Comparison of ENCODE assay signal across 11 mouse cellular contexts in the genomic region with DNA sequence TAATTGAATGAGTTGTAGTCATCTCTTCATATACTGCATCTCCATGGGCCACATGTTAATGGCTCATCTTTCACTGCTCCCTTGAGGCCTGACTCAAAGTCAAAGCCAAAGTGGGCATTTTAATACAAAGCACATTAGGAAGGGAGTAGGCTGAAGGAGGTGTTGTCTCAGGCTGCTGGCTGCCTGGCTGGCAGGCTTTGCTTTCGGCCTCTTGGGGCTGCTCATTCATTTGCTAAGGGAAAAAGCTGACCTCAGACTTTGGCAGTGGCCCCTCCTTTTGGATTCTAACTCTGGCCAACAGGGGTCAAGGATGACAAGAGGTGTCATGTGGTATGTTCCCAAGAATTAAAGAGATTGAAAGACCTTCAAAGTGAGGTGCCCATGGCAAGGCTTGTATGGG.
A peak's percentile ranks its signal among the peaks of the same experiment; 100 is the strongest.
DNase-seq lines count a peak whose midpoint lies in the region; ATAC-seq lines count a peak whose summit lies in the region.
"Had no signal": no experiment of that assay in that cellular context is flagged by ENCODE, and none has a peak within 500 bp of the region (broad histone marks: within the 10 kb centered on the region; RNA-seq: fewer than 3 reads in every experiment).

No protein-coding gene starts in this region.

- H3K9me3 ChIP-seq in kidney, embryonic 16.5 days (ENCODE audit: low read length), result no peaks in the 10 kb centered on the region
- no peaks in the 10 kb centered on the region for H3K9me3 ChIP-seq in limb, embryonic 11.5 days (ENCODE audit: control insufficient read depth, low read length)
- H3K9me3 ChIP-seq in hindbrain, embryonic 14.5 days (ENCODE audit: control insufficient read depth, low read length), result no peaks in the 10 kb centered on the region
- H3K9me3 ChIP-seq: heart, embryonic 13.5 days; liver, embryonic 15.5 days had no signal

- ATAC-seq in kidney, embryonic 16.5 days (ENCODE audit: low FRiP score, low TSS enrichment), result no peak
- ATAC-seq in limb, embryonic 11.5 days (ENCODE audit: insufficient number of reproducible peaks, low FRiP score, low TSS enrichment, low read depth), result no peak
- ATAC-seq in hindbrain, embryonic 14.5 days (ENCODE audit: low FRiP score), result no peak

- no peak overlapping the region for H3K4me2 ChIP-seq in kidney, embryonic 16.5 days (replicated peaks; ENCODE audit: low read depth, low read length)
- no peak overlapping the region for H3K4me2 ChIP-seq in limb, embryonic 11.5 days (ENCODE audit: low read depth, severe bottlenecking)
- no peak overlapping the region for H3K4me2 ChIP-seq in hindbrain, embryonic 14.5 days (replicated peaks)
- H3K4me2 ChIP-seq: heart, embryonic 13.5 days; liver, embryonic 15.5 days had no signal

- H3K27me3 ChIP-seq in kidney, embryonic 16.5 days (ENCODE audit: insufficient read depth, low read length), result no peaks in the 10 kb centered on the region; the same call in 1 of the 2 replicates
- no peaks in the 10 kb centered on the region for H3K27me3 ChIP-seq in limb, embryonic 11.5 days (ENCODE audit: control insufficient read depth, insufficient read depth, low read length)
- H3K27me3 ChIP-seq in hindbrain, embryonic 14.5 days (ENCODE audit: control insufficient read depth, insufficient read depth, low read length), result no peaks in the 10 kb centered on the region
- H3K27me3 ChIP-seq: heart, embryonic 13.5 days; liver, embryonic 15.5 days had no signal

- H3K9ac ChIP-seq in kidney, embryonic 16.5 days (replicated peaks; ENCODE audit: low read length), result no peak overlapping the region
- no peak overlapping the region for H3K9ac ChIP-seq in limb, embryonic 11.5 days (ENCODE audit: low read length)
- no peak overlapping the region for H3K9ac ChIP-seq in hindbrain, embryonic 14.5 days
- H3K9ac ChIP-seq: heart, embryonic 13.5 days; liver, embryonic 15.5 days had no signal

- WGBS in kidney, embryonic 16.5 days, result 47% methylated on average over 1 of the region's 1 CpGs
- 17% methylated on average over 1 of the region's 1 CpGs for WGBS in limb, embryonic 11.5 days
- 39% methylated on average over 1 of the region's 1 CpGs for whole genome bisulfite sequencing in hindbrain, embryonic 14.5 days

- H3K4me1 ChIP-seq in kidney, embryonic 16.5 days (ENCODE audit: insufficient read depth, low read length), result no peaks in the 10 kb centered on the region
- no peaks in the 10 kb centered on the region for H3K4me1 ChIP-seq in limb, embryonic 11.5 days (ENCODE audit: control insufficient read depth, insufficient read depth, low read length)
- H3K4me1 ChIP-seq in hindbrain, embryonic 14.5 days (replicated peaks; ENCODE audit: control insufficient read depth, insufficient read depth, low read length), result no peaks in the 10 kb centered on the region
- H3K4me1 ChIP-seq: heart, embryonic 13.5 days; liver, embryonic 15.5 days had no signal

- no peak overlapping the region for H3K27ac ChIP-seq in kidney, embryonic 16.5 days (ENCODE audit: low read length)
- H3K27ac ChIP-seq in limb, embryonic 11.5 days (replicated peaks; ENCODE audit: low read depth, low read length), result peak overlapping the region; percentile 4; the same call in 1 of the 2 replicates
- no peak overlapping the region for H3K27ac ChIP-seq in hindbrain, embryonic 14.5 days
- H3K27ac ChIP-seq: heart, embryonic 13.5 days; liver, embryonic 15.5 days had no signal

- peak; percentile 43 for DNase-seq in adrenal gland, adult 2 months
- no peak for DNase-seq in adrenal gland, postnatal 4 days (ENCODE audit: low spot score in 2 of 2)
- DNase-seq in kidney, adult 18-20 months, result peak; percentile 9
- peak; percentile 26 for DNase-seq in embryo, embryonic 10.5 days (ENCODE audit: low spot score)
- DNase-seq in limb, embryonic 11.5 days (ENCODE audit: low spot score), result peak; percentile 58
- DNase-seq in hindbrain, embryonic 14.5 days (ENCODE audit: low spot score), result no peak
- DNase-seq in layer of hippocampus, adult 8-10 months (ENCODE audit: low spot score in 2 of 2), result no peak

- H3K4me3 ChIP-seq in kidney, embryonic 16.5 days (ENCODE audit: low read length), result no peak overlapping the region
- H3K4me3 ChIP-seq in limb, embryonic 11.5 days (ENCODE audit: low read depth, low read length), result no peak overlapping the region
- H3K4me3 ChIP-seq in hindbrain, embryonic 14.5 days (replicated peaks; ENCODE audit: low read length), result no peak overlapping the region
- H3K4me3 ChIP-seq: erythroblast, embryonic 14.5 days; heart, embryonic 13.5 days; liver, embryonic 15.5 days had no signal

- H3K36me3 ChIP-seq in kidney, embryonic 16.5 days (ENCODE audit: insufficient read depth, low read length), result no peaks in the 10 kb centered on the region
- H3K36me3 ChIP-seq in limb, embryonic 11.5 days (ENCODE audit: control insufficient read depth, insufficient read depth, low read length), result no peaks in the 10 kb centered on the region
- H3K36me3 ChIP-seq in hindbrain, embryonic 14.5 days (replicated peaks; ENCODE audit: control insufficient read depth, insufficient read depth), result no peaks in the 10 kb centered on the region
- H3K36me3 ChIP-seq: heart, embryonic 13.5 days; liver, embryonic 15.5 days had no signal

Comparison
In these comparisons a context has a peak if more than half of its experiments do, and no peak if none do; other contexts are left out.
1. DNase-seq: peak in adrenal gland, adult 2 months (single experiment), kidney, adult 18-20 months (single experiment), embryo, embryonic 10.5 days (single experiment) and limb, embryonic 11.5 days (single experiment); none in adrenal gland, postnatal 4 days (0 of 2), hindbrain, embryonic 14.5 days (single experiment) and layer of hippocampus, adult 8-10 months (0 of 2).